Mouse (Mus musculus): ENCODE results near the gene Inafm1. TPM values are rescaled to one million over a fixed set of nuclear protein-coding genes. Genes with fewer than 3 reads are reported as not detected.

Inafm1 gene
- total and polyA plus RNA-seq, 3 experiments: 50.7 to 87.6 TPM; not detected in 1

DNA sequence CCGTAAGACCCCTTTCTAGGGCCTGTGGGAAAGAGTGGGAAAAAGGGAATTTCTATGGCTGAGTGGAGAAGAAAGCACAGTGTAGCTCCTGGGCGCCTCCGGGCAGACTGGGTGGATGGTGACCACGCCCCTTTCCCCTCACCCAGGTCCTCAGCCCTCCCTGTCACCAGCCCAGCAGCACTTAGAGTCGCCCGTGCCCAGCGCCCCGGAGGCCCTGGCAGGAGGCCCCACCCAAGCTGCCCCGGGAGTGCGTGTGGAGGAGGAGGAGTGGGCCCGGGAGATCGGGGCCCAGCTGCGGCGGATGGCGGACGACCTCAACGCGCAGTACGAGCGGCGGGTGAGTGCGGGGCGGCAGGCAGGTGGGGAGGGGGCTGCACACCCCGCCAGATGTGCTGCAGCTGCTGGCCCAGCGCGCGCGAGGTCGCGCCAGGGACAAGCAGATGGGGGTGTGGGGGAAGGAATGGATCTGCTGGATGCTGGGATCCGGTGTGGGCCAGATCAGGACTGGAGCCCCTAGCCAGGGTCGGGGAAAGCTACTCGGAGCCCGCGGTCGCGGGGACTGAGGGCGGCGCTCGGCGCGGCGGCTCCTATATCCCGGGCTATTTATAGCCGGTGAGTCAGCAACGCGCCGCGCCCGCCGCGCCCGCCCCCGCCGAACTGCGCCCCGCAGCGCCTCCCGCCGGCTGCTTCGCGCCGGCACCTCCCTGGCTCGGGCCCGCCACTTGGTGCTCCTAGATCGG lies 40.2 kb upstream of the Inafm1 start (continued):
- TF ChIP-seq MAX (IDR thresholded peaks at IDR 0.05; ENCODE audit: low read length): no peak; the same call in 1 of the 2 replicates
- TF ChIP-seq SIN3A (IDR thresholded peaks at IDR 0.05; ENCODE audit: low read length): no peak; the same call in 1 of the 2 replicates
- TF ChIP-seq JUND (IDR thresholded peaks at IDR 0.05; ENCODE audit: low read depth, low read length): no peak
- TF ChIP-seq ETS1 (IDR thresholded peaks at IDR 0.05; ENCODE audit: low read depth, low read length): no peak; the same call in 1 of the 2 replicates
- TF ChIP-seq CTCF (IDR thresholded peaks at IDR 0.05 in 2 of 3, conservative IDR thresholded peaks at IDR 0.05 in 1 of 3; ENCODE audit: control insufficient read depth in 1 of 3, insufficient read depth in 1 of 3, low read depth in 2 of 3, low read length in 3 of 3, poor library complexity in 1 of 3, severe bottlenecking in 1 of 3): peak in 2 of 3 experiments; percentile 55 to 75; a peak in 5 of 6 replicates
- TF ChIP-seq MXI1 (IDR thresholded peaks at IDR 0.05; ENCODE audit: low read depth, low read length): peak; percentile 37; the same call in 1 of the 2 replicates
- no peak for TF ChIP-seq ZC3H11A (IDR thresholded peaks at IDR 0.05; ENCODE audit: low read depth, low read length)
- TF ChIP-seq POLR2AphosphoS2 (IDR thresholded peaks at IDR 0.05; ENCODE audit: low read length): peak; percentile 70; the same call in 1 of the 2 replicates
- TF ChIP-seq USF2 (IDR thresholded peaks at IDR 0.05; ENCODE audit: borderline replicate concordance in 1 of 2, insufficient read depth in 1 of 2, low read depth in 1 of 2, low read length in 2 of 2): no peak
- peak; percentile 82 to 83 for TF ChIP-seq POLR2A (IDR thresholded peaks at IDR 0.05; ENCODE audit: control insufficient read depth in 1 of 2, insufficient read depth in 1 of 2, low read depth in 1 of 2, low read length in 2 of 2, poor library complexity in 1 of 2)
- TF ChIP-seq ZMIZ1 (IDR thresholded peaks at IDR 0.05; ENCODE audit: low read depth, low read length): peak; percentile 92
- no peak for TF ChIP-seq UBTF (IDR thresholded peaks at IDR 0.05; ENCODE audit: borderline replicate concordance, insufficient read depth, low read depth, low read length)
- no peak for TF ChIP-seq MAFK (IDR thresholded peaks at IDR 0.05; ENCODE audit: borderline replicate concordance, low read depth, low read length)
- TF ChIP-seq TAL1 (IDR thresholded peaks at IDR 0.05; ENCODE audit: low read length): no peak
- TF ChIP-seq MAZ (IDR thresholded peaks at IDR 0.05; ENCODE audit: low read depth, low read length): 0 out of 2 replicates have a peak, but pooled peaks have one; percentile 27
- TF ChIP-seq RCOR1 (IDR thresholded peaks at IDR 0.05; ENCODE audit: low read depth, low read length): no peak

GRCm38 (mm10) chr7:16312672-16313311 lies 39.4 kb upstream of the Inafm1 start:
- Histone ChIP-seq H3K4me1 (ENCODE audit: control insufficient read depth in 1 of 2, insufficient read depth in 2 of 2, low read length in 2 of 2) (peaks cover 4 to 11% of the 10 kb centered on the region in 2 experiments; a peak in 3 of 4 replicates), H3K27ac (ENCODE audit: control insufficient read depth, low read depth, low read length) (no peak overlapping the region), H3K27me3 (ENCODE audit: control insufficient read depth in 1 of 2, insufficient read depth in 2 of 2, low read length in 2 of 2) (no peaks in the 10 kb centered on the region), H3K9me3 (replicated peaks; ENCODE audit: insufficient read depth, low read length) (no peaks in the 10 kb centered on the region), H3K9ac (ENCODE audit: control insufficient read depth, low read depth, low read length, poor library complexity, severe bottlenecking) (peak overlapping the region; percentile 88), H3K4me3 (ENCODE audit: control insufficient read depth in 1 of 2, insufficient read depth in 1 of 2, low read depth in 2 of 2, low read length in 2 of 2) (peak overlapping the region; percentile 65 to 87), H3K79me2 (ENCODE audit: control insufficient read depth, insufficient read depth, low read length, poor library complexity) (peaks cover 14% of the 10 kb centered on the region), H3K36me3 (ENCODE audit: control insufficient read depth in 1 of 2, insufficient read depth in 2 of 2, low read length in 2 of 2) (peaks cover 0 to 5% of the 10 kb centered on the region in 2 experiments; a peak in 2 of 4 replicates)
- no peak for TF ChIP-seq MYC (IDR thresholded peaks at IDR 0.05; ENCODE audit: low read depth, low read length)
- TF ChIP-seq MAFK (IDR thresholded peaks at IDR 0.05; ENCODE audit: borderline replicate concordance, low read depth, low read length): no peak
- no peak for TF ChIP-seq ELF1 (IDR thresholded peaks at IDR 0.05; ENCODE audit: low read depth, low read length)
- TF ChIP-seq POLR2A (IDR thresholded peaks at IDR 0.05; ENCODE audit: control insufficient read depth in 1 of 2, insufficient read depth in 1 of 2, low read depth in 1 of 2, low read length in 2 of 2, poor library complexity in 1 of 2): no peak
- TF ChIP-seq MEF2A (IDR thresholded peaks at IDR 0.05; ENCODE audit: extremely low read depth, insufficient replicate concordance, low read depth, low read length, poor library complexity, severe bottlenecking): no peak
- TF ChIP-seq KAT2A (conservative IDR thresholded peaks at IDR 0.05; ENCODE audit: low read depth, low read length): no peak
- no peak; the same call in 1 of the 2 replicates for TF ChIP-seq NELFE (IDR thresholded peaks at IDR 0.05; ENCODE audit: low read depth, low read length)
- TF ChIP-seq USF1 (IDR thresholded peaks at IDR 0.05; ENCODE audit: low read depth, low read length): no peak
- TF ChIP-seq ZKSCAN1 (IDR thresholded peaks at IDR 0.05; ENCODE audit: low read depth, low read length): no peak
- no peak for TF ChIP-seq GATA1 (IDR thresholded peaks at IDR 0.05; ENCODE audit: low read depth, low read length)
- TF ChIP-seq MXI1 (IDR thresholded peaks at IDR 0.05; ENCODE audit: low read depth, low read length): peak; percentile 35; the same call in 1 of the 2 replicates
- peak; percentile 65; the same call in 1 of the 2 replicates for TF ChIP-seq SIN3A (IDR thresholded peaks at IDR 0.05; ENCODE audit: low read length)
- 0 out of 2 replicates have a peak, but pooled peaks have one; percentile 21 for TF ChIP-seq MAZ (IDR thresholded peaks at IDR 0.05; ENCODE audit: low read depth, low read length)
- no peak for TF ChIP-seq POLR2AphosphoS2 (IDR thresholded peaks at IDR 0.05; ENCODE audit: low read length)
- peak; percentile 61 for DNase-seq (ENCODE audit: low read depth, low spot score)

Data from MEL (cell line).